Mouse (Mus musculus) hindbrain, embryonic 12.5 days (tissue): ENCODE results near the gene Ryr3. TPM values are rescaled to one million over a fixed set of nuclear protein-coding genes. Genes with fewer than 3 reads are reported as not detected.

Experiments used
- ATAC-seq: fragments of 200-750 bp; cut with Nextera tagmentation; 2 replicates; pipeline ENCODE4 v1.8.0; 2017; ENCODE audit warnings: moderate TSS enrichment; ENCODE audit not compliant: low FRiP score
- H3K27ac ChIP-seq: fragments of 300-500 bp; sonication (generic); 2 replicates; pipeline ENCODE4 v1.5.1; 2016; ENCODE audit warnings: mild to moderate bottlenecking
- H3K27me3 ChIP-seq: fragments of 300-500 bp; sonication (generic); 2 replicates; pipeline ENCODE4 v1.6.1; 2016; ENCODE audit warnings: mild to moderate bottlenecking
- H3K36me3 ChIP-seq: fragments of 300-500 bp; sonication (generic); 2 replicates; pipeline ENCODE4 v1.6.1; 2016; ENCODE audit warnings: mild to moderate bottlenecking
- H3K4me1 ChIP-seq: fragments of 300-500 bp; sonication (generic); 2 replicates; pipeline ENCODE4 v1.6.1; 2016
- H3K4me2 ChIP-seq: fragments of 300-500 bp; sonication (generic); replicated peaks from 2 replicates; pipeline ENCODE4 v1.6.1; 2016; ENCODE audit warnings: mild to moderate bottlenecking
- H3K4me3 ChIP-seq: fragments of 300-500 bp; sonication (generic); 2 replicates; pipeline ENCODE4 v1.5.1; 2016; ENCODE audit warnings: mild to moderate bottlenecking
- H3K9ac ChIP-seq: fragments of 300-500 bp; sonication (generic); 2 replicates; pipeline ENCODE4 v1.6.1; 2016; ENCODE audit warnings: mild to moderate bottlenecking, moderate library complexity
- H3K9me3 ChIP-seq: fragments of 300-500 bp; sonication (generic); replicated peaks from 2 replicates; pipeline ENCODE4 v1.6.1; 2016; ENCODE audit warnings: mild to moderate bottlenecking
- WGBS: fragments of 180-500 bp; shearing (Covaris S2); methylation state at CpG from one replicate; pipeline ENCODE4 v1.1.7; 2016; 5-methylcytosine and 5-hydroxymethylcytosine counted together
- polyA plus RNA-seq: library from polyadenylated mRNA; unstranded; fragments of >200 nt; fragmentation: Nextera tagmentation; extraction: Ambion mirVana; gene quantifications from 2 replicates; pipeline ENCODE4 v1.2.1, GENCODE M21; 2016

Gene Ryr3
- polyA plus RNA-seq, 1 experiment from 2014 or later: 1.1 TPM

DNA sequence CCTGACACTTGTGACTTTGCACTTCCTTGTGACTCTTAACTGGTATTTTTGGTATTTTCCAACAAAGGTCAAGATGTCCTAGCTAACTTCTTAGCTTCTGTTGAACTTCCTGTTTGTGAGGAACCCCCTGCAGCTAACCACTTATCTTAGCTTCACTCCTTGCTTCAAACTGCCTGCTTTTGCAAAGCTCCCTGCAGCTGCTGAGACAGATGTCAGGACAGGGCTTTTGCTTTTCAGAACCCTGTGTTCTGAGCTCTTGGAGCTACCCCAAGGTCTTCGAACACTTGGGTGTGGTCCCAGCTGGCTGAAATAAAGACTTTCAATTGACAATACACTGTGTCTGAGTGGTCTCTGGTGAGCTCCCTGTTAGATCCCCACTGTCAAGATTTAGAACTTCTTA, 540.2 kb downstream of the Ryr3 start:
- Histone ChIP-seq H3K4me1 (no peaks in the 10 kb centered on the region), H3K9ac (no peak overlapping the region), H3K36me3 (no peaks in the 10 kb centered on the region), H3K4me2 (no peak overlapping the region), H3K27ac (no peak overlapping the region), H3K9me3 (no peaks in the 10 kb centered on the region), H3K27me3 (no peaks in the 10 kb centered on the region), H3K4me3 (no peak overlapping the region)
- WGBS: 52% methylated on average over 1 of the region's 1 CpGs
- ATAC-seq: no peak

DNA sequence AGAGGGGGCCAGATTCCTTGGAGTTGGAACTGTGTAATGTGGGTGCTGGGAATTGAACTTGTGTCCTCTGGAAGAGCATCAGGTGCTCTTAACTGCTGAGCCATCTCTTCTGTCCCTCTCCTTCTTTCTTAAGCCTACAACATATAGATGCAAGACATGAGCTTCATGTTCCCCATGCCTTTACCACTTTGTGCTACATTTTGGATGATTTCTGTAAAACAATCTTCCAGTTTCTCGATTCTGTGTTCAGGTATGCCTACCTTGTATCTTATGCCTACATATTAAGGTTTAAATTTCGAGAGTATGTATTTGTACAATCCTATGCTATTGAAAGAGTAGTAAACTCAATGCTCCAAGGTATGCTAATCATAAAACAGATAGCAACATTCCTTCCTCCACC, 540.7 kb downstream of the Ryr3 start:
- H3K4me3 ChIP-seq: no peak overlapping the region
- WGBS: 84% methylated on average over 2 of the region's 2 CpGs
- no peak overlapping the region for H3K27ac ChIP-seq
- H3K36me3 ChIP-seq: no peaks in the 10 kb centered on the region
- ATAC-seq: no peak
- H3K9ac ChIP-seq: no peak overlapping the region
- H3K4me2 ChIP-seq: no peak overlapping the region
- H3K4me1 ChIP-seq: no peaks in the 10 kb centered on the region
- no peaks in the 10 kb centered on the region for H3K27me3 ChIP-seq
- H3K9me3 ChIP-seq: no peaks in the 10 kb centered on the region

DNA sequence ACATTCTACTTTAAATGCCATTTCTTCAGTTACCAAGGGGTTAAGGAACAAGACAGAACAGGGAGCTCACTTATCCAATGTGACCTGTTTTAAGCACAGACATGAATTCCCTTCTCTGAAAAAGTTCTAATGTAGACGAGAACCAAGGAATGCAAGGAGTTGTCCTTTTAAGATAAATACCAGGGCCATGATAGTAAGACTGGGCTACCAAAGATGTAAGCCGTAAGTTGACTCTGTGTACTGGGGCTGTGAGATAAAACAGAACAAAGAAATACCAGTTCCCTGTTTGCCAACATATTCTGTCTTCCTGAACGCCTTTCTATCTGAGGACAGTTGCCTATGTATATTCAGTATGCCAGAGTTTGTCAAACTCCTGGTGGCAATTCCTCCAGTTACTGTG, 547.4 kb downstream of the Ryr3 start:
- H3K9ac ChIP-seq: no peak overlapping the region
- no peak for ATAC-seq
- no peaks in the 10 kb centered on the region for H3K27me3 ChIP-seq
- 90% methylated on average over 3 of the region's 3 CpGs for WGBS
- H3K4me2 ChIP-seq: no peak overlapping the region
- no peaks in the 10 kb centered on the region for H3K36me3 ChIP-seq
- no peaks in the 10 kb centered on the region for H3K4me1 ChIP-seq
- H3K9me3 ChIP-seq: no peaks in the 10 kb centered on the region
- no peak overlapping the region for H3K4me3 ChIP-seq
- no peak overlapping the region for H3K27ac ChIP-seq

DNA sequence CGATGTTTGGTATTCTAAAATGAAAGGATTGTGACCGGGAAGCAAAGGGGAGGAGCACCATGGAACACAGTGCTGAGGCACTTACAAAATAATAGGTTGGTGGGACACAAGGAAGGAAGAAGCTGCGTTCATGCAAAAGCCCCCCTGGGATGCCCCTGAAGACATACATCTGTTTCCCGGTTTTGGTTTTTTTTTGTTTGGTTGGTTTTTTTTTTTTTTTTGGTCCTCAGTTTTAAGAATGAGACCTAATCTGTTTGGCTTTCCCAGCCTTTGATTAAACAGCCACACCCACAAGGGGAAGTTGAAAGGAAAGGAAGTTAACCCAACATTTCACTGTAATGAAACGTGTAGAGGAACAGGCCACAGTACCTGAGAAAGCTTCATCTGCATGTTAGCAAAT, 560.8 kb downstream of the Ryr3 start:
- Histone ChIP-seq H3K9me3 (no peaks in the 10 kb centered on the region), H3K4me1 (no peaks in the 10 kb centered on the region), H3K27me3 (no peaks in the 10 kb centered on the region), H3K4me2 (no peak overlapping the region), H3K4me3 (no peak overlapping the region), H3K27ac (no peak overlapping the region), H3K36me3 (no peaks in the 10 kb centered on the region), H3K9ac (no peak overlapping the region)
- 66% methylated on average over 5 of the region's 5 CpGs for WGBS
- no peak for ATAC-seq

DNA sequence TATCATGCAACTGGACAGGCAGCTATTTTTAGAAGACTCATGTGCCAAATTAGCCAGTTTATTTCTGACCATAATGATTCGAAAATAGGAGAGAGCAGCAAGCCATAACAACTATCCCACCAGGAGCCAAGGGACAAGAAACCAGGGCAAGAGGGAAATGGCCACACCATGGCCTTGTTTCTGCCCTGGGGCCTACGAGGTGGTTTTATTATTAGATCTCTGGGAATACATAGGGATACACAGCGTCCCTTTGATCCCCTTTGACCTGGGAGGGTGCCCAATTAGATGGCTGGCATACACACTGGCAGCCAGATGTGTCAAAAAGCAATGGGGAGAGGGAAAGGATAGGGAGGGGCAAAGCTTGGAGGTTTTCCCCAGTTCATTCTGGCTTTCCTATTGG, 563.1 kb downstream of the Ryr3 start:
- Histone ChIP-seq H3K27ac (no peak overlapping the region), H3K4me1 (no peaks in the 10 kb centered on the region), H3K9me3 (no peaks in the 10 kb centered on the region), H3K4me2 (no peak overlapping the region), H3K9ac (no peak overlapping the region), H3K27me3 (no peaks in the 10 kb centered on the region), H3K4me3 (no peak overlapping the region), H3K36me3 (no peaks in the 10 kb centered on the region)
- 76% methylated on average over 3 of the region's 3 CpGs for WGBS
- ATAC-seq: no peak

DNA sequence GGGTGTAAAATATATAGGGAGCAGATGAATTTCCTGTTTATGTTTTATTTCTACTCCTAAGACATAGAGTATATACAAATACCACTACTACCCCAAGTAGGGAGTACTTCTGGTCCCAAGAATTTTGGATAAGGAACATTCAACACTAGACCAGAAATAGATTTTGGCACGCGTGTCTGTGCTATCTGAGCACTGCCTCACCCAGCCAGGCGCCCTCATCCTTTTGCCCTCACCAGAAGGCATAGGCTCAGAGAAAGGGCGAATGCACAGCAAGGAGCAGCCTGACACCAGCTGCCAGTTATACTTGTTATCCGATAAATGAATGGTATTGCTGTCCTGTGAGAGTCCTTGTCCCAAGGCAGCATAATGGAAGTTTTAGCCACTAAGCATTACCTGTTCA, 579.7 kb downstream of the Ryr3 start:
- Histone ChIP-seq H3K27me3 (no peaks in the 10 kb centered on the region), H3K4me2 (no peak overlapping the region), H3K4me3 (no peak overlapping the region), H3K9ac (no peak overlapping the region), H3K36me3 (no peaks in the 10 kb centered on the region), H3K4me1 (no peaks in the 10 kb centered on the region), H3K9me3 (no peaks in the 10 kb centered on the region), H3K27ac (no peak overlapping the region)
- ATAC-seq: no peak
- 93% methylated on average over 5 of the region's 5 CpGs for WGBS

DNA sequence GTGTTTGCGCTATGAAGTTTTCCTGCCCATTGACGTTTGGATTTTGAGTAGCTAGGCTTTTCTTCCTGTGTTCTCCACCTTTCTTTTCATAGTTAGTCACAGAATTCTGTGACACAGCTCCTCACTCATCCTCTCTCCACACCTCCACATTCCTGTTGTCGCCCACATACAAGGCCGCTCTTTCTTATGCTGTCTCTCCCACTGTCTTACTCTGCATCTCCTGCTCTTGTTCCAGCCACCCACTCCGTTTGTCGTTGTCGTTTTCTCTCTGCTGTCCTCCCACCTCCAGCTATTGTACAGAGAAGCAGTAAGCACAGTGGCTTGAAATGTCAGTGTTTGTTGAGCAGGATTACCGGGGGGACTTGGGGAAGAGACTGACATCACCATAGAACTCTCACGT, 584.4 kb downstream of the Ryr3 start:
- Histone ChIP-seq H3K4me2 (no peak overlapping the region), H3K4me1 (no peaks in the 10 kb centered on the region), H3K9me3 (no peaks in the 10 kb centered on the region), H3K4me3 (no peak overlapping the region), H3K27ac (no peak overlapping the region), H3K36me3 (no peaks in the 10 kb centered on the region), H3K27me3 (no peaks in the 10 kb centered on the region), H3K9ac (no peak overlapping the region)
- ATAC-seq: no peak
- 81% methylated on average over 9 of the region's 9 CpGs for WGBS

DNA sequence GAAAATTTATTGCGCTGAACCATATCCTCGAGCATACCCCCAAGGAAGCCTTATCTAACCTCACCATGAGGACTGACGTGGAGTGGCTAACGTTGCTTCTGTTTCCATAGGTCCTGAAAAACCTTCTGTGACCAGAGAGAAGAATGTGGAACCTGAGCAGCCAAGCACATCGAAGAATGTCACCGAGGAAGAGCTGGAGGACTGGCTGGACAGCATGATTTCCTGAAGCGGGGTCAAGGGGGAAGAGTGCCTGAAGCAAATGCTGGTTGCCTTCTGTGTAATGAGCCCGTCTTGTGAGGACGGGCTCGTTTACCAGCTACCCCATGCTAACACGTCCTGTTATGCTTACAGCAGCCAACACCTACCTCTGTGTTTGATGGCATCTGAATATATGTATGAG, 586.2 kb downstream of the Ryr3 start:
- no peaks in the 10 kb centered on the region for H3K36me3 ChIP-seq
- no peak overlapping the region for H3K4me2 ChIP-seq
- ATAC-seq: no peak
- WGBS: 79% methylated on average over 11 of the region's 11 CpGs
- no peaks in the 10 kb centered on the region for H3K4me1 ChIP-seq
- no peaks in the 10 kb centered on the region for H3K9me3 ChIP-seq
- no peak overlapping the region for H3K9ac ChIP-seq
- no peak overlapping the region for H3K27ac ChIP-seq
- H3K27me3 ChIP-seq: no peaks in the 10 kb centered on the region
- H3K4me3 ChIP-seq: no peak overlapping the region

DNA sequence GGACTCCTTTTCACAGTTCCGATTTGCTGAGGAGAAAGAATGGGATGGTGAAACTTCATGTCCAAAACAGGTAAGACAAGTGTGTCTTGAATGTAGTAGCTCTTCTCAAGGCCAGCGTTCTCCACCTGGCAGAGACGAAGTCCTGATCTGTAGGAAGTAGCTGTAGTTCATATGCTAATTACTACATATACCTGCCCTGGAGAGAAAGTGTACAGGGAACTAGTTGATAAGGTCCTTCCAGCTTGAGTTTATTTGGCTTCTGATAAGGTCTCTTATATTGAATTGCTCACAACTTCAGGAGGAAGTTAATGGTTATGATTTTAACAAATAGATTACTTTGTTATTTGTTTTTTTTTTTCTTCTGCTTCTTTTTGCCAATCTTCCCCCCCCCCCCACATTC, 591.7 kb downstream of the Ryr3 start:
- Histone ChIP-seq H3K27ac (no peak overlapping the region), H3K9ac (no peak overlapping the region), H3K4me2 (no peak overlapping the region), H3K4me3 (no peak overlapping the region), H3K27me3 (no peaks in the 10 kb centered on the region), H3K36me3 (no peaks in the 10 kb centered on the region), H3K4me1 (no peaks in the 10 kb centered on the region), H3K9me3 (no peaks in the 10 kb centered on the region)
- 90% methylated on average over 3 of the region's 3 CpGs for WGBS
- no peak for ATAC-seq

DNA sequence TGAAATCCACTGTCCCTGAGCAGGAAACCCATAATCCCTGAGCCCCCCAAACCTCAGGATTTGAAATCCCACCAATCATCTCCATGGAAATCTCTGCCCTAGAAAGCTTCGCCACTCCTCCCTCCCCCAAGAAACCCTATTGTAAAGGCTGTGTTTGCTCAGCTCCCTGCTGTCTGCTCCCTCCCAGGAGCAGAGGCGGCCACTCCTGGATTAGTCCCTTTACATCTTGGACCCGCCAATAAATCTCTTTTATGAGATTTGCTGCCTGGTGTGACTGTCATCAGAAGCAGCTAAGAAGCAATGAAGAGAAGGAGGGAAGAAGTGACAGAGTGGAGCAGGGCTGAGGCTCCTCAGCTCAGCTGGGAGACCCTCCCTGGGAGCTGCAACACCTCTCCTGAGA, 599.7 kb downstream of the Ryr3 start:
- Histone ChIP-seq H3K4me1 (no peaks in the 10 kb centered on the region), H3K9me3 (no peaks in the 10 kb centered on the region), H3K36me3 (no peaks in the 10 kb centered on the region), H3K27ac (no peak overlapping the region), H3K4me2 (no peak overlapping the region), H3K27me3 (no peaks in the 10 kb centered on the region), H3K9ac (no peak overlapping the region), H3K4me3 (no peak overlapping the region)
- WGBS: 15% methylated on average over 3 of the region's 3 CpGs
- no peak for ATAC-seq

DNA sequence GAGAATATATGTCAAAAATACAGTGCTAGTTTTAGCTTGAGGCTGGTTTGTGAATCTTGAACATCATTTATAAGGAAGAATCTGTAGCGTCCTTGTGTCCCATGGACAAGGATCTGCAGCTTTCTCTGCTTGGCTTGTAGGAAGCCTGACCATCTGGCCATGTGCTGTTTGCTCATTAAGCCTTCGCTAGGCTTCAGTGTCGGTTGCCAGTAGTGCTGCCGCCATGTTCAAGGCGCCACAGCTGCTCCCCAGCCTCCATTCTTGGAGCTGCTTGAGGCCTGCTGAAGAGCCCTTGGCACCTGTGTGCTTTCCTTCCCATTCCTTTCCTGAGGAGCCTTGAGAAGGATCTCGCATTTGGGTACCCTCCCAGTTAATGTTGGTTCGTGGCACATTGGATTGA, 602.5 kb downstream of the Ryr3 start:
- 90% methylated on average over 7 of the region's 7 CpGs for WGBS
- Histone ChIP-seq H3K4me2 (no peak overlapping the region), H3K4me1 (no peaks in the 10 kb centered on the region), H3K9ac (no peak overlapping the region), H3K9me3 (no peaks in the 10 kb centered on the region), H3K27ac (no peak overlapping the region), H3K27me3 (no peaks in the 10 kb centered on the region), H3K4me3 (no peak overlapping the region), H3K36me3 (no peaks in the 10 kb centered on the region)
- ATAC-seq: no peak

DNA sequence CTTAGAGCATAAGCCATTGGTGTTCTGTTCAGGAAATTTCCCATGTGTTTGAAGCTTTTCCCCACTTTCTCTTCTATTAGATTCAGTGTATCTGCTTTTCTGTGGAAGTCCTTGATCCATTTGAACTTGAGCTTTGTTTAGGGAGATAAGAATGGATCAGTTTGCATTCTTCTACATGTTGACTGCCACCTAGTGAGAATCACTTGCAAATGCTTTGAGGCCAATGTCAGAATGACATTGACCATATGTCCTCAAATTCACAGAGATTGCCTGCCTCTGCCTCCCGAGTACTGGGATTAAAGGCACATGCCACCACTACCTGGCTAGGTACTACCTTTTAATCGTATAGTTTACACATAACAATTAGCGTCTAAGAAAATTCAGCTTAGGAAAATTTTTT, 604.3 kb downstream of the Ryr3 start:
- Histone ChIP-seq H3K4me2 (no peak overlapping the region), H3K9ac (no peak overlapping the region), H3K9me3 (no peaks in the 10 kb centered on the region), H3K36me3 (no peaks in the 10 kb centered on the region), H3K27ac (no peak overlapping the region), H3K27me3 (no peaks in the 10 kb centered on the region), H3K4me1 (no peaks in the 10 kb centered on the region), H3K4me3 (no peak overlapping the region)
- WGBS: 93% methylated on average over 3 of the region's 3 CpGs
- ATAC-seq: no peak

DNA sequence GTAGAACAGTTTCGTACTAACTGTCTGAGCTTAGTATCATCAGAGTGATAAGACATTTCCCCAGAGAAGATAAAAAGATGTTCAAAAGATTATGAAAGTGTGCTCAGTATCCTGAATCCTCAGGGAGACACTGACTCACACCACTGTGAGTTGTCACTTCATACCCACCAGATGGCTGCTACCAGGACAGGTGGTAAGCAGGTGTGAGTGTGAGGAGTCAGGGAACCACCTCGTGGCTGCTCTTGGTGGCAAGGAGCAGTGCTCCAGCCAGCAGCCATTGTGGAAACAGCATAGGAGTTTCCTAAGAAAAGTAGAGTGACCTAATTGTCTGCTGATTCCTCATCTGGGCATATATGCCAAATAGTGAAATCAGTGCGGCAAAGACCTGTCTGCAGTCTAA, 610.4 kb downstream of the Ryr3 start:
- no peaks in the 10 kb centered on the region for H3K36me3 ChIP-seq
- no peak for ATAC-seq
- no peak overlapping the region for H3K27ac ChIP-seq
- H3K27me3 ChIP-seq: no peaks in the 10 kb centered on the region
- 80% methylated on average over 3 of the region's 3 CpGs for WGBS
- no peaks in the 10 kb centered on the region for H3K4me1 ChIP-seq
- H3K4me3 ChIP-seq: no peak overlapping the region
- no peaks in the 10 kb centered on the region for H3K9me3 ChIP-seq
- no peak overlapping the region for H3K9ac ChIP-seq
- H3K4me2 ChIP-seq: no peak overlapping the region

DNA sequence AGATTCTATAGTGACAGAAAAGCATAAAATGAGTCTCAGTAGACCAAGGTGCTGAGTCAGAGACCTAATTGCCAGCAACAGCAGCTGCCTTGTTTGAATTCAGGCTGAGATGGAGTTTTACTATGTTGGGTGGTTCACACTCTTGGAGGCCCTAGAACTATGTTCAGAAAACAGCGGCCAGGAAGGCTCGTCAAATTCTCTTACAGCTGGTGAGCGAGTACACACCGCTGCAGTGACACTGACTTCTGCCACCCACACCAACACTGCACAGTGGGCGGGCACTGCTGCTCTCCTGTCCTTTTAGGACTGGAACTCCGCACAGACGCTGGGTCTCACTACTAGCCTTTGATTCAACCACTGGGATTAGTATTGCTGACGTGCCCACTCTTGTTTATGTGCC, 614.4 kb downstream of the Ryr3 start:
- 69% methylated on average over 8 of the region's 8 CpGs for WGBS
- no peaks in the 10 kb centered on the region for H3K36me3 ChIP-seq
- no peaks in the 10 kb centered on the region for H3K9me3 ChIP-seq
- H3K27me3 ChIP-seq: no peaks in the 10 kb centered on the region
- H3K4me3 ChIP-seq: no peak overlapping the region
- no peak overlapping the region for H3K27ac ChIP-seq
- H3K9ac ChIP-seq: no peak overlapping the region
- H3K4me1 ChIP-seq: no peaks in the 10 kb centered on the region
- ATAC-seq: 0 out of 2 replicates have a peak, but pooled peaks have one; percentile 32
- no peak overlapping the region for H3K4me2 ChIP-seq
